Comparison of ENCODE assay signal across 10 mouse cellular contexts in genomic region chr15:56810151-56810550, GRCm38 (mm10).
DNase-seq lines count a peak whose midpoint lies in the region; ATAC-seq lines count a peak whose summit lies in the region.
"Had no signal": no experiment of that assay in that cellular context is flagged by ENCODE, and none has a peak within 500 bp of the region (broad histone marks: within the 10 kb centered on the region; RNA-seq: fewer than 3 reads in every experiment).

No protein-coding gene starts in this region.

- H3K4me1 ChIP-seq in neural tube, embryonic 11.5 days (ENCODE audit: control insufficient read depth, insufficient read depth, low read length), result no peaks in the 10 kb centered on the region

- H3K9me3 ChIP-seq in neural tube, embryonic 11.5 days (ENCODE audit: control insufficient read depth, low read length), result no peaks in the 10 kb centered on the region

- H3K27ac ChIP-seq in neural tube, embryonic 11.5 days (ENCODE audit: low read depth, low read length), result no peak overlapping the region

- peak overlapping the region; percentile 14; the same call in 1 of the 2 replicates for H3K4me2 ChIP-seq in neural tube, embryonic 11.5 days (ENCODE audit: low read depth)

- no peaks in the 10 kb centered on the region for H3K36me3 ChIP-seq in neural tube, embryonic 11.5 days (ENCODE audit: control insufficient read depth, insufficient read depth, low read length)

- intact Hi-C loops in left cerebral cortex, postnatal 14 days (cut with DNase I), result no loop called here

- ATAC-seq in neural tube, embryonic 11.5 days (ENCODE audit: insufficient read depth, low FRiP score, low TSS enrichment), result no peak
- no peak for ATAC-seq in megakaryocyte, adult 5-6 weeks (ENCODE audit: poor library complexity, severe bottlenecking)

- H3K27me3 ChIP-seq in neural tube, embryonic 11.5 days (ENCODE audit: control insufficient read depth, insufficient read depth, low read length), result no peaks in the 10 kb centered on the region

- no peak overlapping the region for H3K9ac ChIP-seq in neural tube, embryonic 11.5 days (ENCODE audit: low read length)

- peak; percentile 31 for DNase-seq in embryo, embryonic 10 days (ENCODE audit: low spot score)
- no peak for DNase-seq in embryo, embryonic 9.5 days (ENCODE audit: extremely low spot score)
- DNase-seq in neural tube, embryonic 11.5 days (ENCODE audit: low spot score), result peak; percentile 17
- DNase-seq in neural tube, embryonic 10.5 days (ENCODE audit: extremely low spot score, low spot score), result no peak
- DNase-seq in liver, result peak; percentile 5
- DNase-seq in left cerebral cortex, postnatal 14 days (ENCODE audit: low spot score in 2 of 2), result no peak
- no peak for DNase-seq in ovary, postnatal 36 days (ENCODE audit: low spot score)
- DNase-seq: B cell, adult 2 months; lung, adult 2 months had no signal

- WGBS in neural tube, embryonic 11.5 days, result 41% methylated on average over 13 of the region's 13 CpGs

- H3K4me3 ChIP-seq in neural tube, embryonic 11.5 days (ENCODE audit: low read depth, low read length), result no peak overlapping the region

Comparison
In these comparisons a context has a peak if more than half of its experiments do, and no peak if none do; other contexts are left out.
1. DNase-seq: peak in embryo, embryonic 10 days (single experiment), neural tube, embryonic 11.5 days (single experiment) and liver (single experiment); none in embryo, embryonic 9.5 days (single experiment), neural tube, embryonic 10.5 days (single experiment), left cerebral cortex, postnatal 14 days (0 of 2) and ovary, postnatal 36 days (single experiment).